Mouse (Mus musculus) large intestine, adult 2 months (tissue): ENCODE results near the gene Phox2b. TPM values are rescaled to one million over a fixed set of nuclear protein-coding genes. Genes with fewer than 3 reads are reported as not detected.

Source experiments
- DNase-seq: peaks from one replicate; pipeline ENCODE4 v3.0.0-alpha.2; 2012; ENCODE audit warnings: low read depth, low spot score
- WGBS: fragments of 180-500 bp; shearing (Covaris S2); methylation state at CpG from one replicate; pipeline ENCODE4 v1.1.7; 2018; 5-methylcytosine and 5-hydroxymethylcytosine counted together
- polyA plus RNA-seq: library from polyadenylated mRNA; depleted of rRNA; stranded (reverse); fragments of >200 nt; gene quantifications from 2 replicates; pipeline ENCODE4 v1.2.3, GENCODE M21; 2012; rRNA removed

The Phox2b gene
- polyA plus RNA-seq, result 1.7 and 2.2 TPM in 2 replicates

- DNase-seq, result no peak
- 5% methylated on average over 16 of the region's 16 CpGs for WGBS
Measured at GRCm38 (mm10) chr5:67098733-67099323, at the start of gene Phox2b. TSS of gene Phox2b (minus strand) at chr5:67099301.

DNA sequence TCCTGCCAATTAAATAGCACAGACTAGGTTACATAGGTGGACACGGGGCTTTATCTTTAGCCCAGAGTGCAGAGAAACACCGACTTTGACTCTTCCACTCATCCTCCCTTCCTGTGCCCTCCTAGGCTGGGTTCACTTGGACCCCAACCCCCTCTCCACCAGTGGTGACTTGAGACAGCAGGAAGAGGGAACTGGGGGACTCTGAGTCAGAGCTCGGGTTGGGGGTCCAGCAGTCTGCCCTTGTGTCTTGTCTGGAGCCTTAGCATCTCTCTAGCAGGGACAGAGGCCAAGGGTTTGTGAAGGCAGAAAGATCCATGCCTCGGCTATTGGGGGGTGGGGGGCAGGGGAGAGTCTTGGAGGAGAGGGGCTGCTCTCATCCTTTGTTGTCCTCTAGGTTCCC, 43.5 kb upstream of the Phox2b start:
- no peak for DNase-seq
- 76% methylated on average over 4 of the region's 4 CpGs for WGBS

DNA sequence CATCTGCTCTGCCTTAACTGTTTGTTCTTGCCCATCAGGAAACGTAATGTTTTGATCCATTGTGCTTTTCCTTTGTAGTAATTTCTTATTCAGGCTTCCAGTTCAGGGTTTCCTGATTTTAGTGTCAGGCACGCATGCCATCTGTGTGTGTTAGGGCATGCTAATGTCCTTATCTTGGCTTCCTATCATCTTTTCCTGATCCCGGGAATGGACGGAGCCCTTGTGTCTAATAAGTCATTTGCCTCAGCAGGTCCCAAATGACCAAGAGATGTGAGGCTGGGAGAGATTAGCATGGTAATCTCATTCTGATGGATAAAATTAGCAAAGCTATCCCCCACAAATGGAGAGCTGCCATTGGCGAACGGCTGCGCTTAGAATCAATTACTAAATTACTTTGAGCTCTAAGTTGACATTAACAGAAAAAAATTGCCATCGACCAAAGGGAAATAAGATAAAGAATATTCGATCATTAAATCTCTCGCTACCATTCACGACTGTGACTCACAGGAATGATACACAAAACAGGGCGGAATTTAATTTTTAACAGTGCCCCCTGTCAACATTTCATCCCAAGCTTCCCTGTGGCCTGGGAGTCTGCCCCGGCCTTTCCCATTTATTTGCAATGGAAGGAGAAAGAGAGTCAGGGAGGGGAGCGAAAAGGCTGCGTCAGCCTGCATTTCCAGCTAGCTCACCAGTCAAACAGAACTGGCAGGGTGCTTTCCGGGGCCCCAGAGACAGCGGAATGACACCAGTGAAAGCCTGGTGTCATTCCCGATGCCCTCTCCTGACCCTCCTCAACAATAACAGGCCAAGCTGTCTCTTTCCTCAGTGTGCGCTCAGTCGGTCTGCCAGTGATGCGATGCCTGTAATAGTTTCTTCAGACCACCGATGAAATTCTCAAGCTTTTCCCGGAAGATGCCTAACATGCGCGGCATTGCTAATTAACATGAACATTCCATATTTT, 40.2 kb upstream of the Phox2b start:
- 76% methylated on average over 25 of the region's 25 CpGs for WGBS
- no peak for DNase-seq

- DNase-seq, result no peak
- WGBS, result 71% methylated on average over 8 of the region's 8 CpGs
Measured at GRCm38 (mm10) chr5:67138643-67139042, 39.5 kb upstream of the Phox2b start.

GRCm38 (mm10) chr5:67134698-67135097, 35.6 kb upstream of the Phox2b start:
- 35% methylated on average over 6 of the region's 6 CpGs for WGBS
- DNase-seq, result no peak

DNA sequence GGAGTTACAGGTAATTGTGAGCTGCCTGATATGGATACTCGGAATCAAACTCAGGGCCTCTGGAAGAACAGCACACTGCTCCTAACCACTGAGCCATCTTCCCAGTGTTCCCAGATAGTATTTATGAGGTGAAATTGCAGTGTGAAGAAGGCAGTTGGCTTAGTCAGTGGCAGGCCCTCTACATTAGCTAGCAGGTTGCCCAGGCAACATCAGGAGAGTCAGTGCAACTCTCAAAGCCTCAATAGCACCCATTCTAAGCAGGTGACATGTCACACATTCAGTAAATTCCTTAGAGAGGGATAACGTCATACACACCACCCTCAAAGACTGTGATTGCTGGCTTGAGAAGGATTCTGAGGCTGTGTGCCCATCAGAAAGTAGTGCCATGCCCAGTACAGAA, 32.6 kb upstream of the Phox2b start:
- WGBS, result 69% methylated on average over 2 of the region's 2 CpGs

DNA sequence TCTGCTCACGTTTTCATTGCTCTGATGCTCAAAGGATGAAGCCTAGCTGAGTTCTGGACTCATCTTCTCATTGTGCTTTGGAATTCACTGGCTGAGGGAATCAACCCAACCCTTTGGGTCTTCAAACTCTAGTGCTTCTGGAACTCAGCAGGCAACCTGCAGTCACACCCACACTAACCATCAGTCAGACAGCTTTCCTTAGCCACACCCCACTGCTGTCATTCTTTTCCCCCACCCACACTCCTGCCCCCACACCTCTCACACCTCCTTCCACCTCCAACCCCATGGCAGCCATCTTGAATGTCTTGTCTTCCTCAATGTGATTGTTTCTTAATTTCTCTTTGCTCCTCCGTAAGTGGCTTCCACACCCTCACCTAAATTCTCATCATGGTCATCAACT, 7.2 kb upstream of the Phox2b start:
- WGBS, result 90% methylated on average over 2 of the region's 2 CpGs
- no peak for DNase-seq

More for the DNA sequence above, 32.6 kb upstream of the Phox2b start:
- DNase-seq, result no peak

- no peak for DNase-seq
- WGBS, result 13% methylated on average over 3 of the region's 3 CpGs
Measured at GRCm38 (mm10) chr5:67103016-67103415, 3.9 kb upstream of the Phox2b start.

DNA sequence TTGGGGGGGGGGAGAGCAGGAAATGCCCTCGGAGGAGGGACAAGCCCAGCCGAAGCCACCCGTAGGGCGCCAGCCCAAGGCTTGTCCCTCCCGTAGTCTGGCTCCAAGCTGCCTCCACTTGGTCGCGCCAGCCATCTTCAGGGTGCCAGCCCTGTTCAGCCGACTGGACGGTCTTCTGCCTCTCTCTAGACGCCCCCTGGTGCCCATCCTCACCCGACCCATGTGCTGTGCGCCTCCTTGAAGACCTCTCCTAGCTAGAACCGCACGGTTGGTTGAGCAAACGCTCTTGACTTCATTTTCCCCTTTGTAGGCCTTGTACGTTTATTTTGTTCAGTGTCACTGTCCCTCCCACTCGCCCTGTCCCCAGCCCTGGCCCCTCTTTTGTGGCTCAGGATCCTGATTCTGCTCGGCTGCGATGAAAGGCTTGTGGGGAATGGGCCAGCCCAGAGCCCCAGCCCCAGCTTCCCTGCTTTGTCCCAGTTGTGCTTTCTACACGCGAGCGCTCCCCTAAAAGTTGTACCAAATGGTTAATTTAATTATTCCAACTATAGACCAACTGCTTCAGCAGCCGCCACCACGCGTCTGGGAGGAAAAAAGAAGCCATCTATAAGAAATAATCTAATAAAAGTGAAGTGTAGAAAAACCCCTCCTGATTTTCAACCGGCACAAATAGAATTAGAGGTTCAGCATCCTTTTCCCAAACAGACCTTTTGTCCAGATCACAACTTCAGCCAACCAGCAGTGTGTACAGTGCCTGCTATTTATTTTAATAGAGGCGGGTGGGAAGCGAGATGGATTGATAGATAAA, 2.9 kb upstream of the Phox2b start:
- DNase-seq, result no peak
- WGBS, result 10% methylated on average over 28 of the region's 28 CpGs

- 5% methylated on average over 9 of the region's 9 CpGs for WGBS
- no peak for DNase-seq
Measured at GRCm38 (mm10) chr5:67101395-67101760, 2.3 kb upstream of the Phox2b start.

DNA sequence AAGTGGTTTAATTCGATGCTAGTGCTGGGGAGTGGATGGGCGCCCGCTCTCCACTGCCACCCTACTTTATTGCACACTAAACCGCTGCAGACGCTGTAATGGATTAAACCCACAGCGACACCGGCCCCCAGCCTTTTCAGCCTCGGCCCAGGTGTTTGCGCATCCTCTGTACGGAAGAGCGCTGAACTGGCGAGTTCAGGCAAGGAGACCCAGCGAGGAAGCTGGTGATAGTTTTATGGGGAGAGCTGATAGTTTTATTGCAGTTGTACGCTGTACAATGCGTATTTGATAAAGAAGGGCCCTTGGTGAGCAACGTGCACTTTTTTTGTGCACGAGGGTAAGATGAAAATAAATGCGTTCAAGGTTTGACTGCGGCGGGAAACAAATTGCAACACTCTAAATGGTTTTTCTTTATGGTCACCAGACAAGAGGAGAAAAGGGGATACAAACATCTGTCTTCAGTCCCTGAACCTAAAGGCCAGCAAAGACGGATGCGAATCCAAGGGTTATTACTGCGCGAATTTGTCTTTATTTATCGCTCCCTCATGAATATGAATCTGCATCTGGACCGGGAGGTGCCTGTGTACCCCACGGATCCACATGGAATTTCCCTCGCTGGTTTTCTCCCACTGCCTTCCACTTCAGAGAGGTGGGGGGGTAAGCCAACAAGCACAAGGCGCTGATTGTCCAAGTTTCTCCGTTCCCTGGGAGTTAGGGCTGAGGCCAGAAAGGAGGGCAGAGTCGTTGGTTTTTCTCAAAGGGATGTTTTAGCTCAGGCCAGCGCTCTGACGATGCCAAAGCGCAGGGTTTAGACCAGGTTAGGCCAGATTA, 1.7 kb upstream of the Phox2b start:
- 5% methylated on average over 34 of the region's 34 CpGs for WGBS

GRCm38 (mm10) chr5:67099393-67100271, 531 bp upstream of the Phox2b start:
- DNase-seq, result no peak
- 6% methylated on average over 32 of the region's 32 CpGs for WGBS

More for the DNA sequence above, 1.7 kb upstream of the Phox2b start:
- no peak for DNase-seq

DNA sequence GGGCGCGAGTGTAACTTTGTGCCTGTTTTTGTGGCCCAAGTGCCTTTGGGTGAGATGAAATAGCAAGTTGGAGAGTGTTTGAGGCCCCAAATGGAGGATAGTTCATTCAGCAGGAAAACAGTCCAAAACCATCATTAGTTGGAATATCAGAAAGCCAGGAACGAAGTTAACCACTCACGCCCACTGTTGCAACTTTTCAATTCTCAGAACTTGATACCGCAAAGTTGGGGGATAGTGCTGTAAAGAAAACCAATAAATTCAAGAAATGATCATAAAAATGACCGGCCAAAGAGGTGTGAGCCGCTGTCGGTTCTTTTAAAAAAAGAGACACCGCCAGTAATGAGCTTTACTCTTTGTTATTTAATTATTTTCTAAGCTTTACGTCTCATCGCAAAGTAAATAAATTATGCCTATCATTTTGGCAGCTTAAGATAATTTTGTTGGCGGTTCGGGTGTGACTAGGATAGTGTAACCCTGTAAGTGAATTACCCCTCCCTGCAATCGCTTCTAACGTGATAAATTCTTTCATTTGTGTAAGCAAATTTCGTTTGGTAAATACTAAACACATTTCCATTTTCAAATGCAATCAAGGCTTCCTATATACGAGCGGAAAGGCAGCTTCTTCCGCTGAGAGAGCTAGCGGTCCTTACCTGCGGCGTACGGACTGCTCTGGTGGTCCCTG, 909 bp downstream of the Phox2b start:
- WGBS, result 6% methylated on average over 23 of the region's 23 CpGs
- no peak for DNase-seq

- DNase-seq, result no peak
- 6% methylated on average over 41 of the region's 41 CpGs for WGBS
Measured at GRCm38 (mm10) chr5:67097106-67098050, 1.7 kb downstream of the Phox2b start.

DNA sequence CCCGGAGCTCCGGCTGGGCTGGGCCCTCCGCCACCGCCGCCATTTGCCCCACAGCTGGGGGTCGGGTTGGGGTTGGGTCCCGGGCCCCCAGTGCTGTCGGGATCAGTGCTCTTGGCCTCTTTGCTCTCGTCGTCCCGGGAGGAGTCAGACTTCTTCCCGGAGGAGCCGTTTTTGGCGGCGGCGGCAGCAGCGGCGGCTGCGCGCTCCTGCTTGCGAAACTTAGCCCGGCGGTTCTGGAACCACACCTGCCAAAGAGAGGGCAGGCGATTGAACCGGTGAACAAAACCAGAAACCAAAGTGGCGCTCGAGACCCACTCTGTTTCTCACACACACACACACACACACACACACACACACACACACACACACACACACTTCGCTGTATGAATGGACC, 2.7 kb downstream of the Phox2b start:
- DNase-seq, result no peak

GRCm38 (mm10) chr5:67095651-67096377, 3.3 kb downstream of the Phox2b start:
- no peak for DNase-seq
- 3% methylated on average over 47 of the region's 47 CpGs for WGBS

More for the DNA sequence above, 2.7 kb downstream of the Phox2b start:
- WGBS, result 1% methylated on average over 28 of the region's 28 CpGs
